Mouse (Mus musculus): ENCODE results near the gene Ilf2.

Gene Ilf2

GRCm38 (mm10) chr3:90475831-90476611, at the start of gene Ilf2:
Ilf2 (plus strand) TSS chr3:90476126.
- DNase-seq (ENCODE audit: low read depth): peak; percentile 94

- DNase-seq (ENCODE audit: low read depth): no peak
Observed at GRCm38 (mm10) chr3:90427574-90427973, 48.4 kb upstream of the Ilf2 start.

- DNase-seq (ENCODE audit: low read depth): no peak
Observed at GRCm38 (mm10) chr3:90428186-90428585, 47.7 kb upstream of the Ilf2 start.

DNA sequence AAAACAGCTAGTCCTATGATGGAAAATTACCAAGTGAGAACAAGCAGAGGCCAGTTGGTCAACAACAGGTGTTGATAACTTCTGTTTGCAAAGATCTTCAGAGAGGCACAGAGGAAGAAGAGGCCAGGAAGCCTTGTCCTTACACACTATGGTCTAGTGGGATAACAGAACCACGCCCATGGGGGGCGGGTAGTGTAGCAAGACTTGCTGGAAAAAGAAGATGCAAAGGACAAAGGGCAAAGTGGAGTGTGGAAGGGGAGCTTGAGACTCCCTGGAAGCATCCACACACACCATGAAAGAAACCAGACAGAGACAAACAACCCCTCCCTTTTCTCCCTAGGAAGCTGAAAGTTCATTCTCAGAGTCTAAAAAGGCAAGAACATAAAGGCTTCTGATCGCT, 46.4 kb upstream of the Ilf2 start:
- no peak for DNase-seq (ENCODE audit: low read depth)

GRCm38 (mm10) chr3:90432348-90432747, 43.6 kb upstream of the Ilf2 start:
- no peak for DNase-seq (ENCODE audit: low read depth)

DNA sequence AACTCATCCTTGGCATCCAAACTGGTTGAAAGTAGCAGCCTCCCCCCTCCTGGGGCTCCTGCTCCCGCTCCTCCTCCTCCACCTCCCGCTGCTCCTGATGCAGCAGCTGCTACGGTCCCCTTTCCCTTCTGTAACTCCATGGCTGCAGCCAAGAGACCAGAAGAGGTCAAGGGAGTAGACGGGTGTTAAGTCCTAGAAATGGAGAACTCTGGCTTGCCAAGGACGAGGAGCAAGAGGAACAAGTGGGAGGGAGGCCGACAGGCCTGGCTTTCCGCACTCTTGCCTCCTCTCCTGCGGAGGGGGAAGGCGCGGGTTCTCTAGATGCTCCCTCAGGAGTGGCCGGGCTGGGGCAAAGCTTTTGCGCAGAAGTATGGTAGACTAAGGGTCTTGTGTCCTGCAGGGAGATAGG, 43.1 kb upstream of the Ilf2 start:
- DNase-seq (ENCODE audit: low read depth): no peak

DNA sequence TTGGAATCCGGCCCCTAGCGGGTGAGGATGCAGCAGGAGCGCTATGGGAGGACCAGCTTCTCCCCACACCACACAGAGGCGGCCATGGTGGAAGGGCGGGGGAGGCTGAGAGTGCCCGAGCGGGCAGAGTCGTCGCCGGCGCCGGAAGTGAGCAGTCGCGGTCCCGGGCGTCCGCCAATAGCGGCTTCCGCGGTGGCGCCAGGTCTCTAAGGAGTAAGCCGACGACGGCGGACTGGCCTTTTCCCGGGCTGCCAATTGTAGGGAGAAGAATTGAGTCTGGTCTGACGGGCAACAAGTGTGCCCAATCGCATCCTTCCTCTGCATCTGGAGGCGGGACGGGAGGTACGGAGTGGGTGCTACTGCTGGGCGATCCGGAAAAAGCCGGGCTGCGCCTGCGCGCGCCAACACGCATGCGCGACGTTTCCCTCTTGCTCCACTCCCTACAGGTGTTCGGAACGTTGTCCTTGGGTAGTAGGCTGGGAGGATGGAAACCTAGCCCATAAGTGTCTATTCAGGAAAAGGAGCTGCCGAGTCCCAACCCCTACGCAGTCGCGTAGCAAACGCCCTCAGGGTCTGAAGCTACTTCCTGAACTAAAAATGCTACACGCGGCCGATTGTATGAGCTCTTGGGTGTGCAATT, 42.4 kb upstream of the Ilf2 start, which contains the start of gene Ints3:
Gene Ints3 (minus strand): TSS at position 242 of the 640 bp plus-strand sequence.
- peak; percentile 97 for DNase-seq (ENCODE audit: low read depth)

GRCm38 (mm10) chr3:90434073-90434730, 41.7 kb upstream of the Ilf2 start:
- no peak for DNase-seq (ENCODE audit: low read depth)

DNA sequence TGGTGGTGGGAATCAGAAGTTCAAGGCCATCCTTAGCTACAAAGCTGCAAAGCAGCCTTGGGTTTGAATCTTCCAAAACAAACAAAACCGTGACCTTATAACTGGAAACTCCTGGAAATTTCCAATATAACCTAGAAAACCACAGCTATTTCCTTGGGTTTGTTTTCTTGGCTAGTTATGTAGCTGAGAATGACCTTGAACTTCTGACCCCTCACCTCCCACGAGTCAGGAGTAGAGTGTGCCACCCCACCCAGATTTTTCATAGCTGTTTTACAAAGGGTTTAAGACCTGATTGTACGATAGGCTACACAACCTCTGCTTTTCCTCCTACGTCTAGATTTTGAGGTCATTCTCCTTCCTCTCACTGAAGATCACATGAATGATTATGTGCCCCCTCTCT, 38.8 kb upstream of the Ilf2 start:
- DNase-seq (ENCODE audit: low read depth): no peak

DNA sequence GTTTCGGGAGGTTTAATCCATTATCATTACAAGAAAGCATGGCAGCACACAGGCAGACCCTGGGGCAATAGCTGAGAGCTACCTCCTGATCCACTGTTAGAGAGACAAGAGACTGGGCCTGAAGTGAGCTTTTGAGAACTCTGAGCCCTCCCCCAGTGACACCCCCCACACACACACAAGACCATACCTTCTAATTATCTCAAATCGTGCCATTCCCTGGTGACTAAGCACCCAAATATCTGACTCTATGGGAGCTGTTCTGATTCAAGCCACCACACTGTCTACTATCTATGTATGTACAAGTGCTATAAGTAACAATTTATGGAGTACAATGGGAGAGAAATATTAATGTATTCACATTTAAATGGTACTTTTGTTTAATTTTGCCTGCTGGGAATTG, 35.2 kb upstream of the Ilf2 start:
- DNase-seq (ENCODE audit: low read depth): no peak

DNA sequence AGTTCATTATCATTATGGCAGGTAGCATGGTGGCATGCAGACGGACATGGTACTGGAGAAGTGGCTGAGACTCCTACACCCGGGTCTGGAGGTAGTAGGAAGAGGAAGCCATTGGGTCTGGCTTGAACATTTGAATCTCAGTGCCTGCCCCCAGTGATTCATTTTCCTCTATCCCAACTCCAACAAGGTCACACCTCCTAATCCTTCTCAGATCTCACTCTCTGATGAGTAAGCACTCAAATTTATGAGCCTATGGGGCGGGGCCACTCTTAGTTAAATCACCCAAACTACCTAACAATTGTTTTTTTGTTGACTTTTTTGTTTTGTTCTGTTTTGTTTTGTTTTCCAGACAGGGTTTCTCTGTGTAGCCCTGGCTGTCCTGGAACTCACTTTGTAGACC, 31.9 kb upstream of the Ilf2 start:
- DNase-seq (ENCODE audit: low read depth): no peak

- no peak for DNase-seq (ENCODE audit: low read depth)
Observed at GRCm38 (mm10) chr3:90445417-90446200, 30.3 kb upstream of the Ilf2 start.

- DNase-seq (ENCODE audit: low read depth): no peak
Observed at GRCm38 (mm10) chr3:90446389-90447122, 29.4 kb upstream of the Ilf2 start.

DNA sequence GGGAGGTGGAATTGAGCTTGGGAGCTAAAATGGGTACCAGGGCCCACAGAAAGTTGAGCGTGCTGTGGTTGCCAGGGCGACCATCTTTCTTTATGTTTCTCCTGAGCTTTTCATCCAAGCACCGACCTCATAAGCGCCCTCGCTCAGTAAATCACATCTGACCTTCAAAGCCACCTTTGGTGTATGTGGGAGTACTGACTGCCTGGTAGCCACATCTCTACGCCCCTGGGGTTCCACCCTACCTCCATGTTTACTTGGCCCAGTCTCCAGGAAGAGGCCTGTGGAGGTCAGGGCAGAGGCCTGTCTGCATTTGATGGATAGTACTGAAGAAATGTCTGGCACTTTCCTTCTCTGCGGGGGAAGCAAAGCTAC, 28.8 kb upstream of the Ilf2 start:
- no peak for DNase-seq (ENCODE audit: low read depth)

DNA sequence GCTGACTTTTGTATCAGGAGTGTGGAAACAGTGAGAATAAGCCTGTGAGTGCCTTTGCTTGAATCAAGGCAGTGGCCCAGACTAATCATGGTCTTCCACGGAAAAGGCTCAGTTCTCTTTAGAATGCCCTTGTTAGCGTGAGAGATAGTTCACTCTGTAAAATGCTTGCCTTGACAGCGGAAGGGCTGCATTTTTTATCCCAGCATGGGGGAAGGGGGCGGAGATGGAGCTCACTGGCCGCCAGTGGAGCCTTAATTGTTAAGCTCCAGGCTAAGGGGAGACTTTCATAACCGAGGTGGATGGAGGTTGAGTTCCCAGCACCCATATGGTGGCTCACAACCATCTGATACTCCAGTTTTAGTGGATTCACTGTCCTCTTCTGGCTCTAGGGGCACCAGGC, 27.3 kb upstream of the Ilf2 start:
- no peak for DNase-seq (ENCODE audit: low read depth)

DNA sequence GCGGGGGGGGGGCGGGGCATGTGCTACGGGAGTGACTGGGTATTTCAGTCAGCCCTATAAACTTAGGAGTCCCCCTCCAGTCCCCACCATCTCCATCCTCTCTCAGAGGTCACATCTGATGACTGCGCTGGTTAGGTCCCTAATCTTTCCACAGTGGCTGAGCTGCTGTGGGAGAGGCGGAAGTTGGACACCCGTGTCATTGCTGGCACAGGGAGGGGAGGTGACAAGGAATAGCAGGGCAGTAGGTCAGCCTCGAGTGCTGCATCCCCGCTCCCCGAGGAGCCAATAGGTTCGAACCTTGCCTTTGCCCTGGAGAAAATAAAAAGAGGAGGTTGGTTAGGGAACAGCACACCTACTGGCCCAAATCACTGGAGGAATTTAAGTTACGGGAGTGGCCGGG, 25.1 kb upstream of the Ilf2 start:
- DNase-seq (ENCODE audit: low read depth): no peak

- no peak for DNase-seq (ENCODE audit: low read depth)
Observed at GRCm38 (mm10) chr3:90451396-90452095, 24.4 kb upstream of the Ilf2 start.

GRCm38 (mm10) chr3:90454931-90455330, 21.0 kb upstream of the Ilf2 start:
- no peak for DNase-seq (ENCODE audit: low read depth)

- no peak for DNase-seq (ENCODE audit: low read depth)
Observed at GRCm38 (mm10) chr3:90459727-90460126, 16.2 kb upstream of the Ilf2 start.

- DNase-seq (ENCODE audit: low read depth): no peak
Observed at GRCm38 (mm10) chr3:90460315-90460714, 15.6 kb upstream of the Ilf2 start.

DNA sequence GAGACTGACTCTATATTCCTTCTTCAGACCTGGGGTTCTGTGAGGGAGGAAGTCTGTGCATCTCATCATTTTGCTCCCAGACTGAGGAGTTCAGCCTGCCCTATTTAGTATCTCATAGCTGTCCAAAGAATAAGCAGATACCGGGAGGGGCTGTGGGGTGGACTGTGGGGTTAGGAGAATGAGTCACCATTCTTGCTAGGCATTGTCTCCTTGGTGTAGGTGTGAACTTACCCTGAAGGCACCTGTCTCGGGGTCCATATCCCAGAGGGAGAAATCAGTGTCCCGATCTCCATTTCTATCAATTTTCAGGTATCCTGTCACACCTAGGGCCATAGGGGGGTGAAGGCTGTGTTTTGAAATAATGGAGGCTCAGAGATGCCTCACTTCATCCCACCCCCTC, 14.0 kb upstream of the Ilf2 start:
- DNase-seq (ENCODE audit: low read depth): no peak
